Mouse (Mus musculus): ENCODE measurements around the gene Gtf2a2.

The Gtf2a2 gene

GRCm38 (mm10) chr9:70069961-70070435, 57.6 kb downstream of the Gtf2a2 start:
- DNase-seq = no peak

DNA sequence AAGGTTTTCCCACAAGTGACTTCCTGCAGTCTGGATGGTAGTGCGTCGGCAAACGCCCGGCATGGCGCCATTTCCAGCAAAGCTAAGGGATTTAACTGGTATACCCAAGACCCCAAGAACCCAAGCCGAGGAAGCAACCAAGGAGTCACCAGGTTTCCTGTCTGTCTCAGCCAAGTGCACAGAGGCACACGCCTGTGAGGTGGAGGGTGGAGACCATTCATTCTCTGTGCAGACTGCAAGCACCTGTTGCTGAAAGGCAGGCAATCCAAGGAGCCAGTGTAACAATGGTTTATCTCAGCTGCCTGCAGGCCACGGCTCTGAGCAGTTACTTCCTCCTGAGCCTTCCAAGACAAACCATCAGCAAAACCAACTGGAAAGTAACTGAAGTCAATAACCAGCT, 60.0 kb downstream of the Gtf2a2 start:
- no peak for DNase-seq

Data from cerebellum, postnatal 14 days (tissue).